Mouse (Mus musculus) cortical plate, adult 2 months (tissue): ENCODE measurements at regions not wholly inside any gene's neighbourhood (a gene's known extent, or its start where the extent isn't known, plus 50 kb on each side); places are given as distances from the start of the nearest gene placed in this dataset.

Experiments used
- CTCF ChIP-seq: fragments of 200-500 bp; IDR thresholded peaks from 2 replicates; pipeline ENCODE4 v1.5.1; 2011; ENCODE audit warnings: mild to moderate bottlenecking, control low read depth, low read length; ENCODE audit not compliant: insufficient read depth; ENCODE audit errors: extremely low read depth
- POLR2A ChIP-seq: fragments of 200-500 bp; IDR thresholded peaks from 2 replicates; pipeline ENCODE4 v1.6.1; 2011; ENCODE audit warnings: mild to moderate bottlenecking, low read length, control low read depth; ENCODE audit not compliant: insufficient read depth; ENCODE audit errors: extremely low read depth

DNA sequence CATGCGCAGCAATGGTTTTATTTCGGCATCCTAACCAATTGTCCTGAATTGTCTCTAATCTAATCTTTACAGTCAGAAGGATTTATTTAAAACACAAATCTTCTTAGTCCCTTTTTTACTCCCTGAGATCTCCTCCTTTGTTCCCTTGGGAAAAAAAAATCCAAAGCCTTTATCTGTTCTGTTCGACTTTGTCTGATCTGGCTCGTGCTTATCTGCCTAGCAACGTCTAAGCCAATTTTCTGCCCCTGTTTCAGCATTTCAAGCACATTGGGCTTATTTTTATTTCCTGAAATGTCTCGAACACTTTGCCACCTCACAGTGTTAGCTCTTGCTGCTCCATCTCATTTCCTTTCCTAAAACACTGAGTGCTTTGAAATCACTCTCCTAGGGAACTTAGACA is 1456.6 kb upstream of the Tenm3 start:
- TF ChIP-seq POLR2A (no peak), CTCF (no peak)
